Mouse (Mus musculus): ENCODE measurements around the gene Pltp.

DNA sequence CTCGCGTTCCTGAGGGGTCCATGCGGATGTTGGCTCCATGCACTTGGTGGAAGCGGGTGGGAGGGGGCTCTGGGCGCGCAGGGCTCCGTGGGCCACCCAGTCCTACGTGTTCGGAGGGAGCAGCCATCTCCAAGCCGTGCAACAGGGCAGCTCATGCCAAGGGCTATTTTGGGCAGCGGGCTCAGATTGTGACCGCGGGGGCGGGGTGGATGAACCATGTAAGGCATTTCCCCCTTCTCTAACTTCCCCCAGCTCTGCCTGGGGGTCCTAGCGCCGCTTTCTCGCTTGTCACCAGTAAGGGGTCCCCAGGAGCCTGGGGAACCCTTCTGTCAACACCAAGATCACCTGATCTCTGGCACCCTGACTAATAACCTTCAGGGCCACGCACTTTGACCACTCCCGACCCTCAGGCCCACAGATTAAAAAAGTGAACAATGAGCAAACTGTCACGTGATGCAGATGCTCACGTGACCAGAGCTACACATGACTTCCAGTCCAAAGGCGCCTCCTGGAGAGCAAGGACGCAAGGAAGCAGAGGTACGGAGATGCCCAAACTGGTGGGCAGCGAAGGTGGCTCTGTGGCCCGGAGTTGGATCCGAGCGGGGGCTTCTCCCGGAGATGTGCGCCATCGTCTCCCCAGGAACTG, 24.1 kb downstream of the Pltp start, which contains the start of gene Neurl2:
- TF ChIP-seq MAZ (IDR thresholded peaks at IDR 0.05; ENCODE audit: low read depth, low read length) (0 out of 2 replicates have a peak, but pooled peaks have one; percentile 19), CTCF (IDR thresholded peaks at IDR 0.05 in 2 of 3, conservative IDR thresholded peaks at IDR 0.05 in 1 of 3; ENCODE audit: control insufficient read depth in 1 of 3, insufficient read depth in 1 of 3, low read depth in 2 of 3, low read length in 3 of 3, poor library complexity in 1 of 3, severe bottlenecking in 1 of 3) (peak in 1 of 3 experiments; percentile 5; a peak in 1 of 6 replicates), UBTF (IDR thresholded peaks at IDR 0.05; ENCODE audit: borderline replicate concordance, insufficient read depth, low read depth, low read length) (no peak), POLR2A (IDR thresholded peaks at IDR 0.05; ENCODE audit: control insufficient read depth in 1 of 2, insufficient read depth in 1 of 2, low read depth in 1 of 2, low read length in 2 of 2, poor library complexity in 1 of 2) (peak; percentile 42 to 74; a peak in 3 of 4 replicates), MEF2A (IDR thresholded peaks at IDR 0.05; ENCODE audit: extremely low read depth, insufficient replicate concordance, low read depth, low read length, poor library complexity, severe bottlenecking) (0 out of 2 replicates have a peak, but pooled peaks have one; percentile 23), MXI1 (IDR thresholded peaks at IDR 0.05; ENCODE audit: low read depth, low read length) (peak; percentile 94), ETS1 (IDR thresholded peaks at IDR 0.05; ENCODE audit: low read depth, low read length) (peak; percentile 67), SIN3A (IDR thresholded peaks at IDR 0.05; ENCODE audit: low read length) (peak; percentile 100), EP300 (IDR thresholded peaks at IDR 0.05; ENCODE audit: low read depth in 1 of 2, low read length in 2 of 2) (no peak), ELF1 (IDR thresholded peaks at IDR 0.05; ENCODE audit: low read depth, low read length) (no peak), HCFC1 (IDR thresholded peaks at IDR 0.05; ENCODE audit: low read depth, low read length) (peak; percentile 85), BHLHE40 (IDR thresholded peaks at IDR 0.05; ENCODE audit: borderline replicate concordance, low read depth, low read length) (peak; percentile 96)
